Mouse (Mus musculus) spleen, adult 2 months (tissue): ENCODE results near the gene Nox3.

ENCODE experiments used
- CTCF ChIP-seq: fragments of 200-500 bp; IDR thresholded peaks from 2 replicates; pipeline ENCODE4 v1.5.1; 2011; ENCODE audit warnings: mild to moderate bottlenecking, inconsistent platforms; ENCODE audit not compliant: insufficient read depth, insufficient read length, insufficient replicate concordance; ENCODE audit errors: extremely low read depth
- POLR2A ChIP-seq: fragments of 200-500 bp; IDR thresholded peaks from 2 replicates; pipeline ENCODE4 v1.6.1; 2011; ENCODE audit warnings: low read depth, low read length, inconsistent platforms

GRCm38 (mm10) chr17:3610307-3610754 is 85.7 kb downstream of the Nox3 start:
- TF ChIP-seq CTCF (no peak), POLR2A (no peak)
